Mouse (Mus musculus) G1E (cell line): Measurements from ENCODE around the gene Mmp21. TPM values are rescaled to one million over a fixed set of nuclear protein-coding genes. Genes with fewer than 3 reads are reported as not detected.

Experiments
- ATAC-seq: 2 replicates; pipeline ENCODE4 v1.8.0; 2016; ENCODE audit warnings: mild to moderate bottlenecking; ENCODE audit not compliant: insufficient number of reproducible peaks, poor library complexity, low FRiP score, severe bottlenecking; ENCODE audit errors: extremely low read depth
- DNase-seq: peaks from one replicate; pipeline ENCODE4 v3.0.0; 2012; ENCODE audit warnings: low spot score
- H3K27me3 ChIP-seq: 2 replicates; pipeline ENCODE4 v1.6.1; 2012; ENCODE audit warnings: mild to moderate bottlenecking, low read length, inconsistent platforms; ENCODE audit not compliant: insufficient read depth
- H3K36me3 ChIP-seq: replicated peaks from 2 replicates; pipeline ENCODE3; 2012; ENCODE audit warnings: mild to moderate bottlenecking, inconsistent platforms
- H3K4me1 ChIP-seq: 2 replicates; pipeline ENCODE4 v1.6.1; 2012; ENCODE audit warnings: low read depth, low read length, inconsistent platforms, mixed read lengths; ENCODE audit not compliant: insufficient read depth
- H3K4me3 ChIP-seq: 2 replicates; pipeline ENCODE4 v1.5.1; 2012; ENCODE audit warnings: low read depth, mild to moderate bottlenecking, inconsistent platforms, low read length, moderate library complexity, mixed read lengths
- H3K9me3 ChIP-seq: replicated peaks from 2 replicates; pipeline ENCODE4 v1.6.1; 2012; ENCODE audit warnings: inconsistent platforms
- CTCF ChIP-seq: IDR thresholded peaks from 2 replicates; pipeline ENCODE4 v1.5.1; 2012; ENCODE audit warnings: low read depth, low read length, inconsistent platforms, mixed read lengths
- GATA1 ChIP-seq: IDR thresholded peaks from 2 replicates; pipeline ENCODE4 v1.6.1; 2012; ENCODE audit warnings: borderline replicate concordance, low read length, inconsistent platforms, mixed read lengths
- GATA2 ChIP-seq: IDR thresholded peaks from 2 replicates; pipeline ENCODE4 v1.6.1; 2012; ENCODE audit warnings: low read depth, low read length, inconsistent platforms, borderline replicate concordance
- POLR2AphosphoS5 ChIP-seq: IDR thresholded peaks from 2 replicates; pipeline ENCODE4 v1.6.1; 2012; ENCODE audit warnings: low read depth, low read length, inconsistent platforms; ENCODE audit not compliant: insufficient replicate concordance
- TAL1 ChIP-seq: conservative IDR thresholded peaks from 2 replicates; pipeline ENCODE4 v1.6.1; 2012; ENCODE audit warnings: low read depth, low read length, inconsistent platforms, mixed read lengths
- polyA plus RNA-seq: library from polyadenylated mRNA; stranded (reverse); fragments of >175 nt; gene quantifications from 2 replicates; pipeline ENCODE4 v1.2.3, GENCODE M21; 2012
- total RNA-seq, 2 experiments: library from RNA; stranded (forward) in 1 of 2; stranded (reverse) in 1 of 2; fragments of 200-1000 nt in 1 of 2; fragments of >200 nt in 1 of 2; fragmentation: Nextera tagmentation in 1 of 2; gene quantifications; 2 replicates each; pipeline ENCODE4 v1.2.3; 2014 to 2017

Gene Mmp21
- total and polyA plus RNA-seq, 3 experiments, result not detected

- no peak for DNase-seq
- H3K9me3 ChIP-seq, result no peaks in the 10 kb centered on the region
- no peak overlapping the region for H3K4me3 ChIP-seq
- ATAC-seq, result 0 out of 2 replicates have a peak, but pooled peaks have one; percentile 34
- H3K27me3 ChIP-seq, result peaks cover 5% of the 10 kb centered on the region; the same call in 1 of the 2 replicates
- peaks cover 61% of the 10 kb centered on the region for H3K36me3 ChIP-seq
- H3K4me1 ChIP-seq, result no peaks in the 10 kb centered on the region; the same call in 1 of the 2 replicates
- TF ChIP-seq TAL1 (no peak), GATA2 (no peak), GATA1 (no peak), POLR2AphosphoS5 (no peak), CTCF (no peak)
These were observed 3.9 kb downstream of the Mmp21 start for GRCm38 (mm10) chr7:133676002-133676401.

GRCm38 (mm10) chr7:133670846-133671245, 9.0 kb downstream of the Mmp21 start:
- H3K4me3 ChIP-seq, result no peak overlapping the region
- H3K4me1 ChIP-seq, result no peaks in the 10 kb centered on the region; the same call in 1 of the 2 replicates
- DNase-seq (no peak), ATAC-seq (no peak)
- no peaks in the 10 kb centered on the region for H3K27me3 ChIP-seq
- peaks cover 90% of the 10 kb centered on the region for H3K36me3 ChIP-seq
- H3K9me3 ChIP-seq, result no peaks in the 10 kb centered on the region
- no peak for TF ChIP-seq TAL1
- TF ChIP-seq POLR2AphosphoS5, result no peak
- TF ChIP-seq GATA2, result no peak
- no peak for TF ChIP-seq GATA1
- TF ChIP-seq CTCF, result no peak

GRCm38 (mm10) chr7:133669946-133670345, 9.9 kb downstream of the Mmp21 start:
- Histone ChIP-seq H3K9me3 (no peaks in the 10 kb centered on the region), H3K4me1 (no peaks in the 10 kb centered on the region; the same call in 1 of the 2 replicates), H3K4me3 (no peak overlapping the region), H3K36me3 (peaks cover 92% of the 10 kb centered on the region), H3K27me3 (no peaks in the 10 kb centered on the region)
- DNase-seq (no peak), ATAC-seq (no peak)
- TF ChIP-seq GATA2 (no peak), CTCF (no peak), TAL1 (no peak), POLR2AphosphoS5 (no peak), GATA1 (no peak)

GRCm38 (mm10) chr7:133669071-133669470, 10.8 kb downstream of the Mmp21 start:
- no peaks in the 10 kb centered on the region for H3K9me3 ChIP-seq
- no peak for DNase-seq
- TF ChIP-seq CTCF (no peak), GATA2 (no peak), GATA1 (no peak), POLR2AphosphoS5 (no peak), TAL1 (no peak)
- ATAC-seq, result no peak
- no peaks in the 10 kb centered on the region for H3K27me3 ChIP-seq
- H3K4me1 ChIP-seq, result no peaks in the 10 kb centered on the region; the same call in 1 of the 2 replicates
- H3K4me3 ChIP-seq, result no peak overlapping the region
- H3K36me3 ChIP-seq, result peaks cover 94% of the 10 kb centered on the region

- TF ChIP-seq CTCF (no peak), TAL1 (no peak), GATA2 (no peak), GATA1 (no peak), POLR2AphosphoS5 (no peak)
- no peak for ATAC-seq
- H3K36me3 ChIP-seq, result peaks cover 98% of the 10 kb centered on the region
These were observed 17.4 kb downstream of the Mmp21 start for GRCm38 (mm10) chr7:133662467-133662866.

GRCm38 (mm10) chr7:133645716-133646115, 34.1 kb downstream of the Mmp21 start:
- H3K27me3 ChIP-seq, result no peaks in the 10 kb centered on the region
- H3K9me3 ChIP-seq, result no peaks in the 10 kb centered on the region
- H3K4me3 ChIP-seq, result no peak overlapping the region
- peaks cover 4% of the 10 kb centered on the region for H3K4me1 ChIP-seq
- ATAC-seq, result no peak; the same call in 1 of the 2 replicates
- TF ChIP-seq CTCF (no peak), GATA1 (no peak), TAL1 (no peak), POLR2AphosphoS5 (no peak), GATA2 (no peak)
- no peak for DNase-seq
- peaks cover 98% of the 10 kb centered on the region for H3K36me3 ChIP-seq

More at GRCm38 (mm10) chr7:133662467-133662866, 17.4 kb downstream of the Mmp21 start:
- no peak overlapping the region for H3K4me3 ChIP-seq
- DNase-seq, result no peak
- H3K27me3 ChIP-seq, result no peaks in the 10 kb centered on the region
- H3K9me3 ChIP-seq, result no peaks in the 10 kb centered on the region
- no peaks in the 10 kb centered on the region for H3K4me1 ChIP-seq
